Mouse (Mus musculus): ENCODE data around the gene RPS10-NUDT3.

RPS10-NUDT3 gene

GRCm38 (mm10) chr17:27541261-27541660 lies 93.8 kb downstream of the RPS10-NUDT3 start:
- TF ChIP-seq NANOG (IDR thresholded peaks at IDR 0.05; ENCODE audit: borderline replicate concordance, low read length) (no peak), CTCF (conservative IDR thresholded peaks at IDR 0.05; ENCODE audit: low read length) (no peak), POU5F1 (IDR thresholded peaks at IDR 0.05; ENCODE audit: borderline replicate concordance, low read length) (no peak)
- H3K4me1 ChIP-seq (replicated peaks; ENCODE audit: low read depth, low read length): peaks cover 31% of the 10 kb centered on the region
- H3K27me3 ChIP-seq (ENCODE audit: insufficient read depth, low read length): no peaks in the 10 kb centered on the region; the same call in 1 of the 2 replicates
- H3K4me3 ChIP-seq (replicated peaks; ENCODE audit: low read length): no peak overlapping the region
- no peaks in the 10 kb centered on the region for H3K36me3 ChIP-seq (ENCODE audit: insufficient read depth, low read length)
- peaks cover 4% of the 10 kb centered on the region; the same call in 1 of the 2 replicates for H3K9me3 ChIP-seq (ENCODE audit: low read length)

- TF ChIP-seq POU5F1 (IDR thresholded peaks at IDR 0.05; ENCODE audit: borderline replicate concordance, low read length) (no peak), NANOG (IDR thresholded peaks at IDR 0.05; ENCODE audit: borderline replicate concordance, low read length) (no peak), CTCF (conservative IDR thresholded peaks at IDR 0.05; ENCODE audit: low read length) (peak; percentile 98)
- Histone ChIP-seq H3K9me3 (ENCODE audit: low read length) (peaks cover 59% of the 10 kb centered on the region), H3K27me3 (ENCODE audit: insufficient read depth, low read length) (no peaks in the 10 kb centered on the region), H3K36me3 (ENCODE audit: insufficient read depth, low read length) (no peaks in the 10 kb centered on the region), H3K4me1 (replicated peaks; ENCODE audit: low read depth, low read length) (peaks cover 3% of the 10 kb centered on the region; the same call in 1 of the 2 replicates), H3K4me3 (replicated peaks; ENCODE audit: low read length) (no peak overlapping the region)
Observed at GRCm38 (mm10) chr17:27534718-27535117, 100.3 kb downstream of the RPS10-NUDT3 start.

- TF ChIP-seq CTCF (conservative IDR thresholded peaks at IDR 0.05; ENCODE audit: low read length) (no peak), NANOG (IDR thresholded peaks at IDR 0.05; ENCODE audit: borderline replicate concordance, low read length) (no peak), POU5F1 (IDR thresholded peaks at IDR 0.05; ENCODE audit: borderline replicate concordance, low read length) (no peak)
- Histone ChIP-seq H3K4me3 (replicated peaks; ENCODE audit: low read length) (0 out of 2 replicates have a peak overlapping the region, but pooled peaks have one; percentile 1), H3K36me3 (ENCODE audit: insufficient read depth, low read length) (no peaks in the 10 kb centered on the region), H3K27me3 (ENCODE audit: insufficient read depth, low read length) (no peaks in the 10 kb centered on the region), H3K9me3 (ENCODE audit: low read length) (peaks cover 72% of the 10 kb centered on the region), H3K4me1 (replicated peaks; ENCODE audit: low read depth, low read length) (no peaks in the 10 kb centered on the region; the same call in 1 of the 2 replicates)
Observed at GRCm38 (mm10) chr17:27533354-27533753, 101.7 kb downstream of the RPS10-NUDT3 start.

GRCm38 (mm10) chr17:27532095-27532494 lies 102.9 kb downstream of the RPS10-NUDT3 start:
- Histone ChIP-seq H3K9me3 (ENCODE audit: low read length) (peaks cover 85% of the 10 kb centered on the region), H3K4me1 (replicated peaks; ENCODE audit: low read depth, low read length) (no peaks in the 10 kb centered on the region), H3K4me3 (replicated peaks; ENCODE audit: low read length) (peak overlapping the region; percentile 32; the same call in 1 of the 2 replicates), H3K27me3 (ENCODE audit: insufficient read depth, low read length) (no peaks in the 10 kb centered on the region), H3K36me3 (ENCODE audit: insufficient read depth, low read length) (no peaks in the 10 kb centered on the region)
- TF ChIP-seq CTCF (conservative IDR thresholded peaks at IDR 0.05; ENCODE audit: low read length) (no peak), NANOG (IDR thresholded peaks at IDR 0.05; ENCODE audit: borderline replicate concordance, low read length) (no peak), POU5F1 (IDR thresholded peaks at IDR 0.05; ENCODE audit: borderline replicate concordance, low read length) (no peak)
